Mouse (Mus musculus) thymus, adult 2 months (tissue): ENCODE measurements around the gene Bcap29.

Source experiments
- CTCF ChIP-seq: fragments of 200-500 bp; IDR thresholded peaks from 2 replicates; pipeline ENCODE4 v1.5.1; 2012; ENCODE audit warnings: mild to moderate bottlenecking, control low read depth, low read length, moderate library complexity, borderline replicate concordance; ENCODE audit not compliant: control insufficient read depth, poor library complexity, insufficient read depth; ENCODE audit errors: extremely low read depth
- POLR2A ChIP-seq: fragments of 200-500 bp; IDR thresholded peaks from 2 replicates; pipeline ENCODE4 v1.6.1; 2012; ENCODE audit warnings: mild to moderate bottlenecking, low read length, control low read depth, moderate library complexity; ENCODE audit not compliant: control insufficient read depth, poor library complexity, insufficient read depth; ENCODE audit errors: extremely low read depth

DNA sequence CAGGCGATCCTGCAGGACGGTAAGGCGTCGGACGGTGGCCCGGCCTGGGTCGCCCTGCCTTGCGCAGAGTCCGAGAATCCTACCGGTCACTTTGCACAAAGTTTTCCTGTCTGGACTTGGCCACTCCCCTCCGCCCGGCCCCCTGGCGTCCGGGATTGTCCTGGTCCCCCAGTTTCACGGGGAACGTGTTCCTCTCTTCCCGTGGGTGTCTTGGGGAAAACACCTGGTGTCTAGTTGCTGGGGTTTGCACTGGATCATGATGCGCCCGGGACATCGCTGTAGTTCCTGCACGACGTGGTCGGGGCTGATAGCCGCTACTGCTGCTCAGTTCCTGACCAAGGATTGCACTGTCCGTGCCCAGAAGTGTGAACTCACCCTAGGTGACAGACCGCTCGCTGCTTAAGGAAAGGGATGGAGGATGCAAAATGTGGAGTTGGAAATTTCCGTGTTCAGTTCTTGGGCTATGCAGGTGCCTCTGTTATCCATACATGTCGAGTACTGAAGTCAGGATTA is 20.6 kb upstream of the Bcap29 start:
- peak; percentile 23; the same call in 1 of the 2 replicates for TF ChIP-seq CTCF
- TF ChIP-seq POLR2A, result no peak
